Mouse (Mus musculus): ENCODE data around the gene Kcnk2. TPM values are rescaled to one million over a fixed set of nuclear protein-coding genes. Genes with fewer than 3 reads are reported as not detected.
A peak's percentile ranks its signal among the peaks of the same experiment; 100 is the strongest.

Kcnk2 gene
- total and polyA plus RNA-seq, 3 experiments = 1.5 to 2.0 (median 1.9) TPM

GRCm38 (mm10) chr1:189173479-189173878 lies 228.6 kb downstream of the Kcnk2 start:
- TF ChIP-seq POLR2A (IDR thresholded peaks at IDR 0.05; ENCODE audit: insufficient read depth, low read depth, low read length) = no peak
- TF ChIP-seq EP300 (IDR thresholded peaks at IDR 0.05; ENCODE audit: insufficient read depth, low read depth, low read length) = no peak
- TF ChIP-seq CTCF (IDR thresholded peaks at IDR 0.05) = no peak
- Histone ChIP-seq H3K4me3 (no peak overlapping the region), H3K9ac (ENCODE audit: low read depth, low read length) (no peak overlapping the region), H3K27me3 (ENCODE audit: control insufficient read depth, insufficient read depth, low read length) (no peaks in the 10 kb centered on the region), H3K79me2 (replicated peaks; ENCODE audit: control insufficient read depth, insufficient read depth, low read length) (no peaks in the 10 kb centered on the region), H3K4me1 (ENCODE audit: control insufficient read depth, insufficient read depth, low read length) (peaks cover 3% of the 10 kb centered on the region), H3K27ac (no peak overlapping the region), H3K36me3 (ENCODE audit: control insufficient read depth, insufficient read depth, low read length) (peaks cover 6% of the 10 kb centered on the region; the same call in 1 of the 2 replicates)
- WGBS = 85% methylated on average over 8 of the region's 8 CpGs
- intact Hi-C loops (cut with DNase I) = no loop called here
- no peak for DNase-seq

GRCm38 (mm10) chr1:189171138-189171537 lies 230.9 kb downstream of the Kcnk2 start:
- no peaks in the 10 kb centered on the region for H3K27me3 ChIP-seq (ENCODE audit: control insufficient read depth, insufficient read depth, low read length)
- H3K36me3 ChIP-seq (ENCODE audit: control insufficient read depth, insufficient read depth, low read length) = no peaks in the 10 kb centered on the region
- H3K79me2 ChIP-seq (replicated peaks; ENCODE audit: control insufficient read depth, insufficient read depth, low read length) = no peaks in the 10 kb centered on the region
- H3K4me3 ChIP-seq = no peak overlapping the region
- H3K9ac ChIP-seq (ENCODE audit: low read depth, low read length) = no peak overlapping the region
- H3K27ac ChIP-seq = no peak overlapping the region
- intact Hi-C loops (cut with DNase I) = no loop called here
- no peak for DNase-seq
- WGBS = 46% methylated on average over 4 of the region's 4 CpGs
- TF ChIP-seq POLR2A (IDR thresholded peaks at IDR 0.05; ENCODE audit: insufficient read depth, low read depth, low read length) (no peak), EP300 (IDR thresholded peaks at IDR 0.05; ENCODE audit: insufficient read depth, low read depth, low read length) (no peak), CTCF (IDR thresholded peaks at IDR 0.05) (no peak)
- no peaks in the 10 kb centered on the region; the same call in none of the 2 replicates for H3K4me1 ChIP-seq (ENCODE audit: control insufficient read depth, insufficient read depth, low read length)

GRCm38 (mm10) chr1:189165756-189166155 lies 236.3 kb downstream of the Kcnk2 start:
- no peak overlapping the region for H3K4me3 ChIP-seq
- no peaks in the 10 kb centered on the region for H3K36me3 ChIP-seq (ENCODE audit: control insufficient read depth, insufficient read depth, low read length)
- DNase-seq = no peak
- no peak overlapping the region for H3K9ac ChIP-seq (ENCODE audit: low read depth, low read length)
- H3K27me3 ChIP-seq (ENCODE audit: control insufficient read depth, insufficient read depth, low read length) = no peaks in the 10 kb centered on the region
- H3K27ac ChIP-seq = no peak overlapping the region
- H3K4me1 ChIP-seq (ENCODE audit: control insufficient read depth, insufficient read depth, low read length) = peaks cover 11% of the 10 kb centered on the region
- TF ChIP-seq CTCF (IDR thresholded peaks at IDR 0.05) = no peak
- TF ChIP-seq EP300 (IDR thresholded peaks at IDR 0.05; ENCODE audit: insufficient read depth, low read depth, low read length) = no peak
- TF ChIP-seq POLR2A (IDR thresholded peaks at IDR 0.05; ENCODE audit: insufficient read depth, low read depth, low read length) = no peak
- H3K79me2 ChIP-seq (replicated peaks; ENCODE audit: control insufficient read depth, insufficient read depth, low read length) = no peaks in the 10 kb centered on the region
- 60% methylated on average over 6 of the region's 6 CpGs for WGBS
- intact Hi-C loops (cut with DNase I) = loop anchor here (5.0 kb wide), 1 partner anchor 83 kb away; no protein-coding TSS in a partner anchor

- peak in 1 of 2 experiments; percentile 18 for DNase-seq
- intact Hi-C loops (cut with DNase I) = loop anchor here (5.0 kb wide), 1 partner anchor 83 kb away; no protein-coding TSS in a partner anchor
- Histone ChIP-seq H3K27ac (peak overlapping the region; percentile 26; the same call in 1 of the 2 replicates), H3K4me3 (no peak overlapping the region), H3K4me1 (ENCODE audit: control insufficient read depth, insufficient read depth, low read length) (peaks cover 11% of the 10 kb centered on the region), H3K27me3 (ENCODE audit: control insufficient read depth, insufficient read depth, low read length) (no peaks in the 10 kb centered on the region), H3K36me3 (ENCODE audit: control insufficient read depth, insufficient read depth, low read length) (no peaks in the 10 kb centered on the region), H3K79me2 (replicated peaks; ENCODE audit: control insufficient read depth, insufficient read depth, low read length) (no peaks in the 10 kb centered on the region), H3K9ac (ENCODE audit: low read depth, low read length) (no peak overlapping the region)
- TF ChIP-seq POLR2A (IDR thresholded peaks at IDR 0.05; ENCODE audit: insufficient read depth, low read depth, low read length) (no peak), EP300 (IDR thresholded peaks at IDR 0.05; ENCODE audit: insufficient read depth, low read depth, low read length) (peak; percentile 63; the same call in 1 of the 2 replicates)
- 29% methylated on average over 6 of the region's 6 CpGs for WGBS
These were observed 236.9 kb downstream of the Kcnk2 start for GRCm38 (mm10) chr1:189165141-189165540.

GRCm38 (mm10) chr1:189164721-189165120 lies 237.4 kb downstream of the Kcnk2 start:
- Histone ChIP-seq H3K27ac (peak overlapping the region; percentile 26; the same call in 1 of the 2 replicates), H3K36me3 (ENCODE audit: control insufficient read depth, insufficient read depth, low read length) (no peaks in the 10 kb centered on the region), H3K4me1 (ENCODE audit: control insufficient read depth, insufficient read depth, low read length) (peaks cover 11% of the 10 kb centered on the region), H3K79me2 (replicated peaks; ENCODE audit: control insufficient read depth, insufficient read depth, low read length) (no peaks in the 10 kb centered on the region), H3K4me3 (no peak overlapping the region), H3K9ac (ENCODE audit: low read depth, low read length) (no peak overlapping the region), H3K27me3 (ENCODE audit: control insufficient read depth, insufficient read depth, low read length) (no peaks in the 10 kb centered on the region)
- TF ChIP-seq EP300 (IDR thresholded peaks at IDR 0.05; ENCODE audit: insufficient read depth, low read depth, low read length) = no peak
- no peak for TF ChIP-seq POLR2A (IDR thresholded peaks at IDR 0.05; ENCODE audit: insufficient read depth, low read depth, low read length)
- TF ChIP-seq CTCF (IDR thresholded peaks at IDR 0.05) = no peak
- DNase-seq = no peak
- 45% methylated on average over 4 of the region's 4 CpGs for WGBS
- intact Hi-C loops (cut with DNase I) = loop anchor here (5.0 kb wide), 3 partner anchors 47 to 117 kb away; no protein-coding TSS in a partner anchor

GRCm38 (mm10) chr1:189164241-189164640 lies 237.8 kb downstream of the Kcnk2 start:
- Histone ChIP-seq H3K4me3 (no peak overlapping the region), H3K36me3 (ENCODE audit: control insufficient read depth, insufficient read depth, low read length) (no peaks in the 10 kb centered on the region), H3K9ac (ENCODE audit: low read depth, low read length) (no peak overlapping the region), H3K27ac (no peak overlapping the region), H3K27me3 (ENCODE audit: control insufficient read depth, insufficient read depth, low read length) (no peaks in the 10 kb centered on the region), H3K4me1 (ENCODE audit: control insufficient read depth, insufficient read depth, low read length) (peaks cover 11% of the 10 kb centered on the region), H3K79me2 (replicated peaks; ENCODE audit: control insufficient read depth, insufficient read depth, low read length) (no peaks in the 10 kb centered on the region)
- 89% methylated on average over 2 of the region's 2 CpGs for WGBS
- DNase-seq = no peak
- TF ChIP-seq EP300 (IDR thresholded peaks at IDR 0.05; ENCODE audit: insufficient read depth, low read depth, low read length) (no peak), CTCF (IDR thresholded peaks at IDR 0.05) (no peak), POLR2A (IDR thresholded peaks at IDR 0.05; ENCODE audit: insufficient read depth, low read depth, low read length) (no peak)
- intact Hi-C loops (cut with DNase I) = loop anchor here (5.0 kb wide), 2 partner anchors 47 to 117 kb away; no protein-coding TSS in a partner anchor

Small RNA genes lying within 50 kb of the gene (microRNA-seq; reads per million reads assigned to microRNA genes)
- gene Gm24092 = 0 reads per million in 2 experiments
